Mouse (Mus musculus) adrenal gland, adult 2 months (tissue): Measurements from ENCODE around the gene 0610030E20Rik. TPM values are rescaled to one million over a fixed set of nuclear protein-coding genes. Genes with fewer than 3 reads are reported as not detected.

ENCODE experiments used
- DNase-seq: peaks from one replicate; pipeline ENCODE4 v3.0.0; 2021
- polyA plus RNA-seq: library from polyadenylated mRNA; depleted of rRNA; stranded (reverse); fragments of >200 nt; gene quantifications from 2 replicates; pipeline ENCODE4 v1.2.3, GENCODE M21; 2012
- total RNA-seq, 2 experiments: library from RNA; stranded (reverse); gene quantifications; 2 replicates each; pipeline ENCODE4 v1.2.3; 2021

The 0610030E20Rik gene
- total and polyA plus RNA-seq, 3 experiments, result 20.3 to 28.4 (median 21.0) TPM

GRCm38 (mm10) chr6:72348411-72348810, 1.3 kb downstream of the 0610030E20Rik start:
- peak; percentile 31 for DNase-seq

DNA sequence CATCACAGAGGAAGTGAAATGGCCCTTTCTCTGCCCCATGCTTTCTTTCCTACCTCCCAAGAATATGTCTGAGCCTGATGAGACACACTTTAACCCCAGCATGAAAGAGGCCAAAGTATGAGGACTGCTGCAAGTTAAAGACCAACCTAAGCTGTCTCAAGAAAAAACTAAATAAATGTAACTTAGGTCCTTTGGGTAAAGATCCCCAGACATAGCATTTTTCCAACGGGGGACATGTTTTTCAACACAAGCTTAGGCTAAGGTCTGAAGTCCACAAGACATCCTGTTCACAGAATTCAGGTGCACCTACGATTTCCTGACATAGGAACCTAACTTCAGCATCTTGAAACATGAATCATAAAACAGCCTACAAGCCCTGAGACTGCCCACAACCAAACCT, 3.1 kb downstream of the 0610030E20Rik start:
- no peak for DNase-seq

- no peak for DNase-seq
Measured at GRCm38 (mm10) chr6:72352636-72353405, 5.7 kb downstream of the 0610030E20Rik start.

DNA sequence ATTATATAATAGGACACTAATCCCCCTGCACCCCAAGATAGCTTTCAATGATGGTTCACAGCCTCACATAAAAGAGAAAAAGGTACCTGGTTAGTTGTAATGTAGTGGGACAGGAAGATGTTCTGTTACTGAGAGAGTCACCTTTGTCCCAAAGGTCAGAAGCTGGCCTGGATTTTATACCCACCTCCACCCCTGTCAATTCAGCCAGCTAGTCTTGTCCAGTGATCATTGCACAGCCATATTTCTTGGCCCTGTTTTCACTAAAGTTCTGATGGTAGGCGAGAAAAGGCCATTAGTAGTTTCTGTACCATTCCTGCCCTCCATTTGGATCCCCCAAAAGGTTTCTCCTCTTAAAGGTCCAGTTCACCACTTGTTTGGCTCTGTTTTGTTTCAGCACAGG, 6.9 kb downstream of the 0610030E20Rik start:
- DNase-seq, result no peak

DNA sequence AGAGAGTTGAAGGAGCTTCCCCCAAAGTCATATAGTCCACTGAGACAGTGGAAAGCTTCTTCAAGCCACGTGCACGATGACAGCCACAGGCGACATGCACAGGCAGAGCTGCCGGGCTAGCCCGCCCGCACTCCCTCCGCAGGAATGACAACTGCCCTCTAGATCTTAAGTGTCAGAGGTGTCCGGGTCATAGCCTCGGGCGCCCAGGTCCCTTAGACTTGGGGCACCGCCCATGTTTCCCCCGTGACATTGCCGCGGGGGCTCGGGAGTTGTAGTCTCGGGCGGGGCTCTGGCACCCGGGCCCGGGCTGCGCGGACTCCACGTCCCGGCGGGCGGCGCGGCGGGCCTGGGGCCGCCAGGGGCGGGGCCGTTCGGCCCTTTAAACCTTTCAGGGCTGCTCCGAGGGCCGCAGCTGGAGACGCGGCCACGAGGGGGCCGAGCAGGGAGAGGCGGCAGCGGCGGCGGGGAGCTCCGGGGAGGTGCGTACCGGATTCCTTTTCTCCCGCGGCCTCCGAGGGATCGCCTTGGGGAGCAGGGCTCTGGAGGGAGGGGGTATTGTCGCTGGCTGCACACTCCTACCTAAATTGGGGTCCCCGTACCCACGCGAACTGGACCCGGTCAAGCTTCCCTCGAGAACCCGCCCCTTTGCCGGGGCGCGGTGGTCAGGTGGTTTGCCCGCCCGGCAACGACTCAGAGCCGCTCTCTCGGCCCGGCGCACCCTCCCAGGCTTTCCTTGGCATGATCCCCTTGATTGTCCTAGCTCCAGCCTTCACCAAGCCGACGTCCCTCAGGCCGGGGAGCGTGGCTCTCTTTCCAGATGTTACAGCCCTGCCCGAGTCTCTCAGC, 8.2 kb downstream of the 0610030E20Rik start, which contains the start of gene Tmem150a:
TSS of gene Tmem150a (plus strand) at position 382 of the 846 bp plus-strand sequence.
- DNase-seq, result peak; percentile 93

DNA sequence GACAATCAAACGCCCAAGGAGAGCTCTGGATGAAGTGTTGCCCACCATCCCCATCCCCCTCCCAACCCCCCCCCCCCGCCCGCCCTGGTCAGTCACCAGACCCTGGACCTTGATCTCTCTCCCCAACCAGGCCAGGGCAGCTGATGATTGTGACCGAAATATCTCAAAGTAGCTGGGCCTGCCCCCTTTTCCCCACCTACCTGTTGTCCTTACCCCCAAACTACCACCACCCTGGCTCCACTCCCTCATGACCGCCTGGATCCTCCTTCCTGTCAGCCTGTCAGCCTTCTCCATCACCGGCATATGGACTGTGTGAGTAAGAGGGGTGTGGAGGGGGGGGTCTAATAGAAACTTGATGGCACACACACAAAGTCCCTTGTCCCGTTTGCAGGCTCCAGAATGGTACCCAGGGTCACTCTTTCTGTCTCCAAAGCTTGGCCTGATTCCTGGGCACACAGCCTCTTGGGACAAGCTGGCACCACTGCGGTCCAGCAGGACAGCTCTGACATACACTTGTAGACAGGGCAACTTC, 8.9 kb downstream of the 0610030E20Rik start:
- DNase-seq, result no peak

DNA sequence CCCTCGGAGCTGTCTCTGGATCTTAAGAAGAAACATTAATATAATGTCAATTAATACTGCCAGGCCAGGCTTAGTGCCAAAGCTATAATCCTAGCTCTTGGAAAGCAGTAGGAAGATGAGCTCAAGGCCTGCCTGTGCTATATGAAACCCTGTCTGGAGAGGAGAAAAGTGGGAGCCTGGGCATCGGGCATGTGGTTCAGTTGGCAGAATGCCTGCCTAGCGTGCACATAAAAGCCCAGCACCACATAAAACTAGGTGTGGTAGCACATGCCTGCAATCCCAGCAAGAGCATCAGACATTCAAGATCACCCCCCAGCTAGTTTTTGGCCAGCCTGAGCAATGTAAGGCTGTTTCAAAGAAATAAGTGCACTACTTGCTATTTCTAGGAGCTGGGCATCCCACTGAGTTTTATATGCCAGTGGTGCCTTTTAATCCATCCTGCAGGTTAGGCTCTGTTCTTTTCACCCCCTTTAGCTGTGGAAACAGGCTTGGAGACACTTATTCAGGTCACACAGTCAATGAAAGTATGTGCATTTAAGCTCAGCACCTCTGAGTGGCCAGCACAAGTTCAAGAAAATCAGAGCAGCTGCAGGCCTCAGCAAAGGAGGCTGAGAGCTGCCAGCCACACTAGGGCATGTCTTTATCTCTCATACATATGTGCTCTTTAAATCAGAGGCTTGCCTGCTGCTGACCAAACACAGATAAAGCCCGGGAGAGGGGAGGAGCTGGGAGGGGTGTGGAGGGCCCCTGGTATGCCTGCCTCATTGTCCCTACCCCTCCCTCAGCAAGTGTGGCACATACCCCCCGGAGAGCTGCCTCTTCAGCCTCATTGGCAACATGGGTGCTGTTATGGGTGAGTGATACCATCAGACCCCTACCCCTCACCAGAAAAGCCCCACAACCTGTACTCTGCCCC, 10.3 kb downstream of the 0610030E20Rik start:
- no peak for DNase-seq

GRCm38 (mm10) chr6:72358086-72358764, 11.1 kb downstream of the 0610030E20Rik start:
- no peak for DNase-seq

GRCm38 (mm10) chr6:72359343-72359742, 12.2 kb downstream of the 0610030E20Rik start:
- DNase-seq, result no peak

GRCm38 (mm10) chr6:72359891-72360598, 12.9 kb downstream of the 0610030E20Rik start:
- no peak for DNase-seq

GRCm38 (mm10) chr6:72360599-72360935, 13.4 kb downstream of the 0610030E20Rik start:
- DNase-seq, result no peak

- peak; percentile 84 for DNase-seq
Measured at GRCm38 (mm10) chr6:72361121-72361551, 14.0 kb downstream of the 0610030E20Rik start.

GRCm38 (mm10) chr6:72362132-72363028, 15.3 kb downstream of the 0610030E20Rik start:
- peak; percentile 97 for DNase-seq

GRCm38 (mm10) chr6:72364009-72364408, 16.9 kb downstream of the 0610030E20Rik start:
- DNase-seq, result no peak

- DNase-seq, result no peak
Measured at GRCm38 (mm10) chr6:72364985-72365384, 17.9 kb downstream of the 0610030E20Rik start.

DNA sequence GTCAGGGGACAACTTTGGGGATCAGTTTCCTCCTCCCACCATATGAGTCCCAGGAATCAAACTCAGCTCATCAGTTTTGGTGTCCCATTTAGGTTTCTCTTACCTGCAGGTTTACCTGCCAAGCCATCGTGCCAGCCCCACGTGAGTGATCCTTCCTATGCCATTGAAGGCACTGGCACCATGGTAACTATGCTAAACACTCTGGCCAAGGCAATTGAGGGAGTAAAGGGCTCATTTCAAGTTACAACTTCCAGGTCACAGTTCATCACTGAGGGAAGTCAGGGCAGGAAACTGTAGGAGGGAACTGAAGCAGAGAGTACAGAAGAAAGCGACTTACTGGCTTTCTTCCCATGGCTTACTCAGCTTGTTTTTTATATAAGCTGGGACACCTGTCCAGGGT, 19.2 kb downstream of the 0610030E20Rik start:
- DNase-seq, result no peak

- no peak for DNase-seq
Measured at GRCm38 (mm10) chr6:72366844-72367443, 19.8 kb downstream of the 0610030E20Rik start, which contains the start of gene Rnf181. Rnf181 (minus strand) TSS chr6:72366956.

- no peak for DNase-seq
Measured at GRCm38 (mm10) chr6:72367460-72367974, 20.4 kb downstream of the 0610030E20Rik start.

DNA sequence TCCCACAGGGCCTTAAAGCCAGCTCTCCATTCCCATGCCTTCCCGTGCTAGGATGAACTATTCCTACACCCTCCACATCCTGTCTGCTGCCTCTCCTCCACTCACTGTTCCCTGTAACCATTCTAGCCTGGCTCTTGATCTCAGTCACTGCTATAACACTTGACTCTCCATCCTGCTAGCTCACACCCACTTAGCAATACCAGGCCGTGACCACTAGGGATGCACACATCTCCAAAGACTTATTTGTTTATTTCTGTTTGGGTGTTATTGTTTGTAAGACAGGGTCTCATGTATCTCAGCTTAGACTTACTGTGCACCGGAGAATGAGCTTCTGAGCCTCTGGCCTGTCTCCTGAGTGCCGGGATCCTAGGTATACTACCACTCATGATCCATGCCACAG, 22.4 kb downstream of the 0610030E20Rik start:
- DNase-seq, result no peak
